Comparison of ENCODE assay signal across 21 mouse cellular contexts in genomic region chr8:95156108-95156507, GRCm38 (mm10).
"Had no signal": no experiment of that assay in that cellular context is flagged by ENCODE, and none has a peak within 500 bp of the region (broad histone marks: within the 10 kb centered on the region; RNA-seq: fewer than 3 reads in every experiment).

No protein-coding gene starts in this region.

- DNase-seq: kidney, adult 8-10 months; kidney, postnatal 36 days; layer of hippocampus, postnatal 36 days; left cerebral cortex, postnatal 4 days; liver, postnatal 0 days; lung, embryonic 14.5 days; midbrain, embryonic 14.5 days; retina, postnatal 1 day; right cerebral cortex, postnatal 25 days; spleen, adult 18-20 months; thymus, adult 2 months; thymus, postnatal 36 days had no signal

- ATAC-seq: liver, postnatal 0 days; lung, postnatal 0 days had no signal

- H3K27ac ChIP-seq: kidney, postnatal 0 days; limb, embryonic 12.5 days; limb, embryonic 15.5 days; liver, embryonic 14.5 days; macrophage; neural tube, embryonic 12.5 days had no signal

- H3K9ac ChIP-seq: limb, embryonic 12.5 days; limb, embryonic 15.5 days; liver, embryonic 14.5 days; liver, postnatal 0 days; lung, embryonic 14.5 days; neural tube, embryonic 12.5 days had no signal

- H3K4me2 ChIP-seq: limb, embryonic 12.5 days; limb, embryonic 15.5 days; liver, embryonic 11.5 days; lung, embryonic 14.5 days; midbrain, embryonic 11.5 days; neural tube, embryonic 12.5 days had no signal

- H3K4me1 ChIP-seq: limb, embryonic 12.5 days; limb, embryonic 15.5 days; neural tube, embryonic 12.5 days had no signal

- H3K9me3 ChIP-seq: limb, embryonic 12.5 days; limb, embryonic 15.5 days; neural tube, embryonic 12.5 days had no signal

- H3K27me3 ChIP-seq: limb, embryonic 12.5 days; limb, embryonic 15.5 days; neural tube, embryonic 12.5 days had no signal

- H3K4me3 ChIP-seq: limb, embryonic 12.5 days; limb, embryonic 15.5 days; neural tube, embryonic 12.5 days had no signal

- H3K36me3 ChIP-seq: limb, embryonic 12.5 days; limb, embryonic 15.5 days; neural tube, embryonic 12.5 days had no signal
